Mouse (Mus musculus) thymus, adult 2 months (tissue): ENCODE results near the gene Lingo1.

Experiments
- CTCF ChIP-seq: fragments of 200-500 bp; IDR thresholded peaks from 2 replicates; pipeline ENCODE4 v1.5.1; 2012; ENCODE audit warnings: mild to moderate bottlenecking, control low read depth, low read length, moderate library complexity, borderline replicate concordance; ENCODE audit not compliant: control insufficient read depth, poor library complexity, insufficient read depth; ENCODE audit errors: extremely low read depth
- POLR2A ChIP-seq: fragments of 200-500 bp; IDR thresholded peaks from 2 replicates; pipeline ENCODE4 v1.6.1; 2012; ENCODE audit warnings: mild to moderate bottlenecking, low read length, control low read depth, moderate library complexity; ENCODE audit not compliant: control insufficient read depth, poor library complexity, insufficient read depth; ENCODE audit errors: extremely low read depth

DNA sequence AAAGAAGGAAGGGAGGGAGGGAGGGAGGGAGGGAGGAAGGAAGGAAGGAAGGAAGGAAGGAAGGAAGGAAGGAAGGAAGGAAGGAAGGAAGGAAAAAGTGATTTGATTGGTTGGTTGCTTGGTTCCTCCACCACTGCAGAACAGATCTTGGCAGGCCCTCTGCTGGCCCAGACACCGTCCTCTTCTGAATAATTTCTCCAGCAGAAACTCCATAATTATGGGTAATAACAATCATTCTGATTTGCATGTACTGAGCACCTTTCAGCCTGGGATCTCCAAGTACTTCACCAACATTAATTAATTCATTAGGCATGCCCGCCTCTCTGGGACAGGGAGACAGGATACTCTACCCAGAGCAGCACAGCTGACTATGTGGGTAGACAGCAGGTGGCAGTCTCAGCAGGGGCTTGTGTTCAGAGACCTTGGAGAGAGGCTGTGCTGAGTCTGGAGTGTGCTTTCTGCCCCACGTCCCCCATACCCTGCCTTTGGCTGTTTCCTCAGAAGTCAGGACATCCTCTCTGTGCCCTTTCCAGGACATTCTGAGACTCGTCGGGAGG, 57.0 kb downstream of the Lingo1 start:
- TF ChIP-seq CTCF: no peak
- no peak for TF ChIP-seq POLR2A
